Mouse (Mus musculus): ENCODE data around the gene Klhl29. TPM values are rescaled to one million over a fixed set of nuclear protein-coding genes. Genes with fewer than 3 reads are reported as not detected.

Klhl29 gene
- total and polyA plus RNA-seq, 3 experiments = 0.41 to 0.57 (median 0.42) TPM

GRCm38 (mm10) chr12:5270527-5270926, 105.0 kb downstream of the Klhl29 start:
- WGBS = 86% methylated on average over 3 of the region's 3 CpGs
- no peaks in the 10 kb centered on the region for H3K36me3 ChIP-seq (ENCODE audit: control insufficient read depth, insufficient read depth, low read length)
- H3K79me2 ChIP-seq (replicated peaks; ENCODE audit: control insufficient read depth, insufficient read depth, low read length) = no peaks in the 10 kb centered on the region
- no peak for DNase-seq
- H3K9ac ChIP-seq (ENCODE audit: low read depth, low read length) = no peak overlapping the region
- TF ChIP-seq EP300 (IDR thresholded peaks at IDR 0.05; ENCODE audit: insufficient read depth, low read depth, low read length) (no peak), CTCF (IDR thresholded peaks at IDR 0.05) (no peak), POLR2A (IDR thresholded peaks at IDR 0.05; ENCODE audit: insufficient read depth, low read depth, low read length) (no peak)
- no peaks in the 10 kb centered on the region for H3K27me3 ChIP-seq (ENCODE audit: control insufficient read depth, insufficient read depth, low read length)
- H3K4me3 ChIP-seq = no peak overlapping the region
- H3K4me1 ChIP-seq (ENCODE audit: control insufficient read depth, insufficient read depth, low read length) = peaks cover 2% of the 10 kb centered on the region
- intact Hi-C loops (cut with DNase I) = no loop called here
- H3K27ac ChIP-seq = no peak overlapping the region

- WGBS = 65% methylated on average over 9 of the region's 9 CpGs
These were observed 105.5 kb downstream of the Klhl29 start for GRCm38 (mm10) chr12:5269936-5270335.

GRCm38 (mm10) chr12:5269061-5269460, 106.4 kb downstream of the Klhl29 start:
- WGBS = 89% methylated on average over 7 of the region's 7 CpGs
- Histone ChIP-seq H3K79me2 (replicated peaks; ENCODE audit: control insufficient read depth, insufficient read depth, low read length) (no peaks in the 10 kb centered on the region), H3K27ac (no peak overlapping the region), H3K4me3 (no peak overlapping the region), H3K9ac (ENCODE audit: low read depth, low read length) (no peak overlapping the region), H3K4me1 (ENCODE audit: control insufficient read depth, insufficient read depth, low read length) (peaks cover 2% of the 10 kb centered on the region), H3K27me3 (ENCODE audit: control insufficient read depth, insufficient read depth, low read length) (no peaks in the 10 kb centered on the region), H3K36me3 (ENCODE audit: control insufficient read depth, insufficient read depth, low read length) (no peaks in the 10 kb centered on the region)
- no peak for DNase-seq
- intact Hi-C loops (cut with DNase I) = no loop called here
- TF ChIP-seq CTCF (IDR thresholded peaks at IDR 0.05) (no peak), EP300 (IDR thresholded peaks at IDR 0.05; ENCODE audit: insufficient read depth, low read depth, low read length) (no peak), POLR2A (IDR thresholded peaks at IDR 0.05; ENCODE audit: insufficient read depth, low read depth, low read length) (no peak)

More at GRCm38 (mm10) chr12:5269936-5270335, 105.5 kb downstream of the Klhl29 start:
- H3K27me3 ChIP-seq (ENCODE audit: control insufficient read depth, insufficient read depth, low read length) = no peaks in the 10 kb centered on the region
- no peak for DNase-seq
- no peaks in the 10 kb centered on the region for H3K79me2 ChIP-seq (replicated peaks; ENCODE audit: control insufficient read depth, insufficient read depth, low read length)
- H3K27ac ChIP-seq = no peak overlapping the region
- peaks cover 2% of the 10 kb centered on the region for H3K4me1 ChIP-seq (ENCODE audit: control insufficient read depth, insufficient read depth, low read length)
- TF ChIP-seq POLR2A (IDR thresholded peaks at IDR 0.05; ENCODE audit: insufficient read depth, low read depth, low read length) (no peak), CTCF (IDR thresholded peaks at IDR 0.05) (no peak), EP300 (IDR thresholded peaks at IDR 0.05; ENCODE audit: insufficient read depth, low read depth, low read length) (no peak)
- H3K9ac ChIP-seq (ENCODE audit: low read depth, low read length) = no peak overlapping the region
- no peak overlapping the region for H3K4me3 ChIP-seq
- intact Hi-C loops (cut with DNase I) = no loop called here
- no peaks in the 10 kb centered on the region for H3K36me3 ChIP-seq (ENCODE audit: control insufficient read depth, insufficient read depth, low read length)

DNA sequence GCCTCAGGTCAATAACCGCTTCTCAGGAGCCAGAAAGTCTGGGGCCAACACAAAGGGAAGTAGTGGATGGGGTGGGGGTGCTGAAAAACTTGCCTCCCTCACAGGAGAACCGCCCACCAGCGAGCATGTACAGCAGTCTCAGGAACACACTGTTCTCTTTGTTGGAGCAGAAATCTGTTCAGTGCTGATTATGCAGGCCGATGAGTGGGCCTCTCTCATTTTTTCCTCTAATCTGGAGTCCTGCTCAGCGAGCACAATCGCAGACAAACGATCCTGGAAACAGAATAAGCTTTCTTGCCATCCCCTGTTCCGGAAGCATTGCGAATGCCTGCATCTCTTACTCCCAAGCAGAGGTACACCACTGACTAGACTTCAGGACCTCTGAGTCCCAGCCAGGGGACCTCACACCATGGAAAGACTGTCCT, 107.3 kb downstream of the Klhl29 start:
- TF ChIP-seq EP300 (IDR thresholded peaks at IDR 0.05; ENCODE audit: insufficient read depth, low read depth, low read length) = no peak
- no peak for TF ChIP-seq POLR2A (IDR thresholded peaks at IDR 0.05; ENCODE audit: insufficient read depth, low read depth, low read length)
- no peak for TF ChIP-seq CTCF (IDR thresholded peaks at IDR 0.05)
- Histone ChIP-seq H3K27me3 (ENCODE audit: control insufficient read depth, insufficient read depth, low read length) (no peaks in the 10 kb centered on the region), H3K4me3 (no peak overlapping the region), H3K36me3 (ENCODE audit: control insufficient read depth, insufficient read depth, low read length) (no peaks in the 10 kb centered on the region), H3K4me1 (ENCODE audit: control insufficient read depth, insufficient read depth, low read length) (peaks cover 2% of the 10 kb centered on the region), H3K27ac (no peak overlapping the region), H3K9ac (ENCODE audit: low read depth, low read length) (no peak overlapping the region), H3K79me2 (replicated peaks; ENCODE audit: control insufficient read depth, insufficient read depth, low read length) (no peaks in the 10 kb centered on the region)
- DNase-seq = no peak
- 36% methylated on average over 9 of the region's 9 CpGs for WGBS
- intact Hi-C loops (cut with DNase I) = no loop called here

GRCm38 (mm10) chr12:5267271-5268187, 108.0 kb downstream of the Klhl29 start:
- WGBS = 59% methylated on average over 9 of the region's 9 CpGs
- intact Hi-C loops (cut with DNase I) = no loop called here
- Histone ChIP-seq H3K36me3 (ENCODE audit: control insufficient read depth, insufficient read depth, low read length) (no peaks in the 10 kb centered on the region), H3K9ac (ENCODE audit: low read depth, low read length) (no peak overlapping the region), H3K27me3 (ENCODE audit: control insufficient read depth, insufficient read depth, low read length) (no peaks in the 10 kb centered on the region), H3K79me2 (replicated peaks; ENCODE audit: control insufficient read depth, insufficient read depth, low read length) (no peaks in the 10 kb centered on the region), H3K27ac (no peak overlapping the region), H3K4me3 (no peak overlapping the region), H3K4me1 (ENCODE audit: control insufficient read depth, insufficient read depth, low read length) (peaks cover 2% of the 10 kb centered on the region)
- DNase-seq = no peak
- TF ChIP-seq EP300 (IDR thresholded peaks at IDR 0.05; ENCODE audit: insufficient read depth, low read depth, low read length) (no peak), POLR2A (IDR thresholded peaks at IDR 0.05; ENCODE audit: insufficient read depth, low read depth, low read length) (no peak), CTCF (IDR thresholded peaks at IDR 0.05) (no peak)

GRCm38 (mm10) chr12:5266773-5267172, 108.7 kb downstream of the Klhl29 start:
- no peaks in the 10 kb centered on the region for H3K36me3 ChIP-seq (ENCODE audit: control insufficient read depth, insufficient read depth, low read length)
- peaks cover 2% of the 10 kb centered on the region for H3K4me1 ChIP-seq (ENCODE audit: control insufficient read depth, insufficient read depth, low read length)
- no peak overlapping the region for H3K4me3 ChIP-seq
- no peak for TF ChIP-seq CTCF (IDR thresholded peaks at IDR 0.05)
- TF ChIP-seq POLR2A (IDR thresholded peaks at IDR 0.05; ENCODE audit: insufficient read depth, low read depth, low read length) = no peak
- TF ChIP-seq EP300 (IDR thresholded peaks at IDR 0.05; ENCODE audit: insufficient read depth, low read depth, low read length) = no peak
- no peak for DNase-seq
- no peak overlapping the region for H3K27ac ChIP-seq
- no peaks in the 10 kb centered on the region for H3K79me2 ChIP-seq (replicated peaks; ENCODE audit: control insufficient read depth, insufficient read depth, low read length)
- intact Hi-C loops (cut with DNase I) = no loop called here
- H3K9ac ChIP-seq (ENCODE audit: low read depth, low read length) = no peak overlapping the region
- no peaks in the 10 kb centered on the region for H3K27me3 ChIP-seq (ENCODE audit: control insufficient read depth, insufficient read depth, low read length)
- WGBS = 51% methylated on average over 4 of the region's 4 CpGs
